Mouse (Mus musculus) C3H10T1/2 (cell line): ENCODE data around the gene Itgad. TPM values are rescaled to one million over a fixed set of nuclear protein-coding genes. Genes with fewer than 3 reads are reported as not detected.

Experiments used
- polyA plus RNA-seq, 2 experiments: library from polyadenylated mRNA; unstranded; fragments of >200 nt; fragmentation: generic; extraction: Trizol; gene quantifications; one replicate each; pipeline ENCODE4 v1.2.1; 2012; ENCODE audit warnings: missing spikeins in 2 of 2

Itgad gene
- polyA plus RNA-seq = not detected

DNA sequence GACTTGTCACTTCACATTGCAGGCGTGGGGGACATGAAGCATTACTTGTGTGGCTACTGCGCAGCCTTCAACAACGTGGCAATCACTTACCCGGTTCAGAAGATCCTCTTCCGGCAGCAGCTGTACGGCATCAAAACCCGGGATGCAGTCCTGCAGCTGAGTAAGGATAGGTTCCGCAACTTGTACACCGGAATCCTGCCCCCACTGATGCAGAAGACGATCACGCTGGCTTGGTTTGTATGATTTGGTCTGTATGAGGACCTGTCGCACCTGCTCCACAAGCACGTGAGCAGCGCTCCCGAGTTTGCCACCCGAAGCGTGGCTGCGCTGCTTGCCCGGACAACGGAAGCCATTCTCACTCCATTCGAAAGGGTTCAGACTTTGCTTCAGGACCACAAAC, at the start of gene Itgad:
TSS of gene Itgad (plus strand) at position 301 of the 400 bp plus-strand sequence.

GRCm38 (mm10) chr7:128128741-128129720, 25.1 kb upstream of the Itgad start, which contains the start of gene Itgax:
TSS of gene Itgax (plus strand) at chr7:128129547.

DNA sequence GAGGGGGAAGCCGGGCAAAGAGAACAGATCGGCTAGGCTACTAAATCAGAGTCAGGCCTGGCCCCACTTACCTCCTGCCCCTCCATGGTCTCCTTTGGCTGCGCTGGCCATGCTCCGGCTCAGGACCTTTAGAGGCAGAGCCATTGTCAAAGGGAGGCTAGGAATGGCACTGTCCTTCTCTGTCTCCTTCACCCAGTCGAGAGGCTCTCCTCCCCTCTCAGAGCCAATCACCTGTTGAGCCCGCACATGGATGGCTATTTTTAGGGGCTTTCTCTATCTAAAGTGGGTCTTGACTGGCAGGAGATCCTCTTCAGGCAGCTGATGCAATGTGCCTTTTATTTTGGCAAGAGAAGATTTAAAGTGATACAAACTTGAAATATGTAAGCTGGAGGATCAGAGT, 52.0 kb downstream of the Itgad start, which contains the start of gene Cox6a2:
TSS of gene Cox6a2 (minus strand) at position 236 of the 400 bp plus-strand sequence.

DNA sequence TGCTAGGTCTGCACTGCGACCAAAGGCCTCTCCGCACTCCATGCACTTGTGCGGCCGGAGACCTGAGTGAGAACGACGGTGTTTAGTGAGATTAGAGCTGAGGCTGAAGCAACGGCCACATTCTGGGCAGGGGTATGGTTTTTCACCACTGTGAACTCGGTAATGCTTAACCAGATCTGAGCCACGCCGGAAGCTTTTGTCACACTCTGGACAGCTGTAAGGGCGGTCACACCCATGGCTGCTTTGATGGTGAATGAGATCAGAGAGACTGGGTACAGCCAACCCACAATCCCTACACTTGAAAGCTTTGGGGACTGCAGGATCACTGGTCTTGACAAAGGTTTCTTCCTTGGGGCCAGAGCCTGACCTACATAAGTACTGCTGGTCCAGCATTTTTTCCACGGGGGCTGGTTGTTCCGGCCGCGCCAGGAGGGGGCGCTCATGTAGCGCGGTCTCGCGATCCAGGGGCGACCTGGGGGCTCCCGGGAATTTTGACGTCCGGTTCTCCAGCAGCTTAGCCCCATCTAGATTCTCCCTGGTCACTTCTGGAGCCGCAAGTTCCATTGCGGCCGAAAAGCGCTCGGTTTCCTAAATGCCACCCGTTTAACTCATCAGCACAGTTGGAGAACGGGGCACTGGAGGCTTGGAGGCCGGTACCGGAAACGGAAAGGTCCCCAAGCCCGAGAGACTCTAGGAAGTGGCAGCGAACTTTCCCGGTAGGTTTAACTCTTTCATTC, 82.8 kb downstream of the Itgad start, which contains the start of gene Armc5:
TSS of gene Armc5 (plus strand) at position 487 of the 737 bp plus-strand sequence.

GRCm38 (mm10) chr7:128237927-128238778, 84.0 kb downstream of the Itgad start, which contains the start of gene 9130023H24Rik:
TSS of gene 9130023H24Rik (minus strand) at chr7:128238031.

GRCm38 (mm10) chr7:128246496-128247391, 92.6 kb downstream of the Itgad start, which contains the start of gene Tgfb1i1:
TSS of gene Tgfb1i1 (plus strand) at chr7:128246812.

DNA sequence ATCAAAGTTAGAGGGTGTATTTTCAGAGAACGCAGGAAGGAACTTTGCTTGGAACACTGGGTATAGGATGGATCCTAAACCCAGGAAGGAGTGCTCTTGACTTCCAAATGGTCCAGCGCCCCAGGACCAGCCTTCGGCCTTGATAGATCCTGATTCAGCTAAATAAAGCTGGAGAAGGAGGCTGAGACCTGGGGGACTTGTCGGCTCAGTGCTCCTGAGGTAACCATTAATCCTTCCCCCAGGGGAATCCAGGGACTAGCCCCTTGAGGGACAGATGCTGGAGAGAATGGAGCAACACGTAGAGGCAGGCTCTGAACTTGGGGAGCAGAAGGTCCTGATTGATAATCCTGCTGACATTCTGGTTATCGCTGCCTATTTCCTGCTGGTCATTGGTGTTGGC, 111.2 kb downstream of the Itgad start, which contains the start of gene Slc5a2:
TSS of gene Slc5a2 (plus strand) at position 247 of the 400 bp plus-strand sequence.

Other genes starting within 250 kb of the Itgad start
- gene Kat8, start 241.9 kb upstream of the Itgad start, polyA plus RNA-seq = 10 to 100 TPM in 1 of 2 experiments, 1 to 10 TPM in 1; 8.2 to 22.4 TPM
- under 1 TPM in 1 of 2 experiments, not detected in 1; 0.05 TPM for gene Prss8, start 224.3 kb upstream of the Itgad start, polyA plus RNA-seq
- 10 to 100 TPM in 1 of 2 experiments, 1 to 10 TPM in 1; 4.6 to 11.2 TPM for gene Prss36, start 207.7 kb upstream of the Itgad start, polyA plus RNA-seq
- gene Fus, start 186.9 kb upstream of the Itgad start, polyA plus RNA-seq = 100 to 1,000 TPM; 140 to 298 TPM
- gene Pycard, start 160.5 kb upstream of the Itgad start, polyA plus RNA-seq = under 1 TPM; 0.01 to 0.28 TPM
- under 1 TPM; 0.02 to 0.72 TPM for gene Trim72, start 150.4 kb upstream of the Itgad start, polyA plus RNA-seq
- gene Itgam, start 91.7 kb upstream of the Itgad start, polyA plus RNA-seq = not detected
- not detected for gene Gm49368, start 91.7 kb upstream of the Itgad start, polyA plus RNA-seq
- not detected for gene Itgax, start 24.8 kb upstream of the Itgad start, polyA plus RNA-seq
- under 1 TPM; 0.14 to 0.90 TPM for gene Cox6a2, start 52.0 kb downstream of the Itgad start, polyA plus RNA-seq
- 10 to 100 TPM; 12.7 to 12.8 TPM for gene Armc5, start 83.0 kb downstream of the Itgad start, polyA plus RNA-seq
- gene 9130023H24Rik, start 83.7 kb downstream of the Itgad start, polyA plus RNA-seq = 1 to 10 TPM in 1 of 2 experiments, under 1 TPM in 1; 0.51 to 3.1 TPM
- gene Tgfb1i1, start 92.4 kb downstream of the Itgad start, polyA plus RNA-seq = 100 to 1,000 TPM in 1 of 2 experiments, 10 to 100 TPM in 1; 59.9 to 101 TPM
- not detected for gene Slc5a2, start 111.3 kb downstream of the Itgad start, polyA plus RNA-seq
- gene BC017158, start 143.8 kb downstream of the Itgad start, polyA plus RNA-seq = 10 to 100 TPM; 10.9 to 13.9 TPM